8 mouse cellular contexts compared by ENCODE assay signal in the genomic region with DNA sequence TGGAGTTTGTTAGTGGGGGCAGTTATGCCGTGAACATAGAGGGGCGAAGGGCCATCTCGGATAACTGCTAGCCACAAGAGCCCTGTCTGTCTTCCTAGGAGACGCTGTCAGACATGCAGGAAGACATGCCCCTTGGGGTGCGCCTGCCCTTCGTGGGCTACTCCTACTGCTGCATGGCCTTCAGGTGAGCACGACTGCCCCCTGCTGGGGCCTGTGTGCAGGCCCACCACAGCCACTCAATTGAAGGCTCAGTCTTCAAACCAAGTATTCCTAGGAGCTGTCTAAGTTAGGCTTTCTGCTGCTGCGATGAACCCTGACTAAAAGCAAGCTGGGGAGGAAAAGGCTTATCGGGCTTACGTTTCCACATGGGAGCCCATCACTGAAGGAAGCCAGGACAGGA. TPM values are rescaled to one million over a fixed set of nuclear protein-coding genes. Genes with fewer than 3 reads are reported as not detected.
DNase-seq lines count a peak whose midpoint lies in the region; ATAC-seq and TF ChIP-seq lines count a peak whose summit lies in the region.

No protein-coding gene starts in this region.

- H3K4me1 ChIP-seq in forebrain, postnatal 0 days (ENCODE audit: insufficient read depth) = peaks cover 8% of the 10 kb centered on the region; the same call in 1 of the 2 replicates
- peaks cover 17% of the 10 kb centered on the region for H3K4me1 ChIP-seq in forebrain, embryonic 15.5 days
- H3K4me1 ChIP-seq in thymus, adult 2 months (replicated peaks; ENCODE audit: control insufficient read depth, insufficient read depth, low read length) = peaks cover 12% of the 10 kb centered on the region

- TF ChIP-seq CTCF in forebrain, postnatal 0 days (IDR thresholded peaks at IDR 0.05; ENCODE audit: low read depth) = peak; percentile 75
- peak; percentile 93 for TF ChIP-seq CTCF in thymus, adult 2 months (IDR thresholded peaks at IDR 0.05; ENCODE audit: borderline replicate concordance, control insufficient read depth, extremely low read depth, insufficient read depth, low read length, poor library complexity)

- H3K4me2 ChIP-seq in forebrain, postnatal 0 days (ENCODE audit: low read depth) = no peak overlapping the region
- no peak overlapping the region for H3K4me2 ChIP-seq in forebrain, embryonic 15.5 days (replicated peaks)

- no peak for ATAC-seq in forebrain, postnatal 0 days
- no peak for ATAC-seq in forebrain, embryonic 15.5 days (replicated peaks)

- H3K27me3 ChIP-seq in forebrain, postnatal 0 days (ENCODE audit: insufficient read depth, low read length) = no peaks in the 10 kb centered on the region
- H3K27me3 ChIP-seq in forebrain, embryonic 15.5 days = no peaks in the 10 kb centered on the region
- peaks cover 7% of the 10 kb centered on the region; the same call in 1 of the 2 replicates for H3K27me3 ChIP-seq in thymus, adult 2 months (ENCODE audit: control insufficient read depth, insufficient read depth, low read length)

- TF ChIP-seq POLR2A in thymus, adult 2 months (IDR thresholded peaks at IDR 0.05; ENCODE audit: control insufficient read depth, extremely low read depth, insufficient read depth, low read length, poor library complexity) = no peak

- no peaks in the 10 kb centered on the region for H3K9me3 ChIP-seq in forebrain, postnatal 0 days (ENCODE audit: low read length)
- H3K9me3 ChIP-seq in forebrain, embryonic 15.5 days = no peaks in the 10 kb centered on the region

- peaks cover 44% of the 10 kb centered on the region for H3K36me3 ChIP-seq in forebrain, postnatal 0 days (ENCODE audit: insufficient read depth)
- H3K36me3 ChIP-seq in forebrain, embryonic 15.5 days = peaks cover 24% of the 10 kb centered on the region
- H3K36me3 ChIP-seq in thymus, adult 2 months (ENCODE audit: control insufficient read depth, insufficient read depth, low read length) = no peaks in the 10 kb centered on the region

- DNase-seq in forebrain, postnatal 0 days = peak; percentile 62
- DNase-seq in thymus, adult 2 months = peak; percentile 75
- no peak for DNase-seq in thymus, adult 18-20 months
- peak; percentile 75 for DNase-seq in embryo, embryonic 10.5 days (ENCODE audit: low spot score)
- DNase-seq in kidney, postnatal 36 days = peak; percentile 66 to 90
- peak; percentile 79 for DNase-seq in mesoderm, embryonic 11.5 days (ENCODE audit: low read depth, low spot score)
- DNase-seq in thymus, postnatal 10 days (ENCODE audit: low spot score in 2 of 2) = peak; percentile 38 to 80

- no peak overlapping the region for H3K27ac ChIP-seq in forebrain, postnatal 0 days (ENCODE audit: low read depth, low read length)
- no peak overlapping the region for H3K27ac ChIP-seq in forebrain, embryonic 15.5 days (replicated peaks)
- H3K27ac ChIP-seq in thymus, adult 2 months (ENCODE audit: control insufficient read depth, insufficient read depth, low read length) = no peak overlapping the region

- no peak overlapping the region for H3K9ac ChIP-seq in forebrain, postnatal 0 days
- no peak overlapping the region for H3K9ac ChIP-seq in forebrain, embryonic 15.5 days (replicated peaks)

- H3K4me3 ChIP-seq in forebrain, postnatal 0 days (ENCODE audit: low read depth, low read length) = no peak overlapping the region
- H3K4me3 ChIP-seq in forebrain, embryonic 15.5 days = no peak overlapping the region
- no peak overlapping the region for H3K4me3 ChIP-seq in thymus, adult 2 months (ENCODE audit: control insufficient read depth, insufficient read depth, low read length)

- WGBS in forebrain, postnatal 0 days = 41% methylated on average over 10 of the region's 10 CpGs
- 40% methylated on average over 10 of the region's 10 CpGs for WGBS in forebrain, embryonic 15.5 days
- WGBS in thymus, adult 2 months = 22% methylated on average over 10 of the region's 10 CpGs

RNA-seq across cellular contexts. Expression of a gene that starts 5.2 kb away (rescaled TPM):
- total RNA-seq in forebrain, postnatal 0 days (2014; rRNA removed) = 16.2 and 20.8 TPM in 2 replicates
- 2.2 and 3.0 TPM in 2 replicates for polyA plus RNA-seq in forebrain, postnatal 0 days (2015; fragmentation: Nextera tagmentation; extraction: Ambion mirVana)
- polyA plus RNA-seq in forebrain, embryonic 15.5 days (2015; fragmentation: Nextera tagmentation; extraction: Ambion mirVana) = 8.8 and 11.2 TPM in 2 replicates
- 108 and 154 TPM in 2 replicates for polyA plus RNA-seq in thymus, adult 2 months (2012; rRNA removed)

RNA-seq across cellular contexts. Expression of a gene that starts 5.6 kb away (rescaled TPM):
- 3.0 and 4.1 TPM in 2 replicates for total RNA-seq in forebrain, postnatal 0 days (2014; rRNA removed)
- 0.97 and 1.0 TPM in 2 replicates for polyA plus RNA-seq in forebrain, postnatal 0 days (2015; fragmentation: Nextera tagmentation; extraction: Ambion mirVana)
- polyA plus RNA-seq in forebrain, embryonic 15.5 days (2015; fragmentation: Nextera tagmentation; extraction: Ambion mirVana) = 2.3 and 2.4 TPM in 2 replicates
- polyA plus RNA-seq in thymus, adult 2 months (2012; rRNA removed) = 14.8 and 20.0 TPM in 2 replicates

RNA-seq across cellular contexts. Expression of a gene that starts 12.8 kb away (rescaled TPM):
- total RNA-seq in forebrain, postnatal 0 days (2014; rRNA removed) = 96.5 and 122 TPM in 2 replicates
- polyA plus RNA-seq in forebrain, postnatal 0 days (2015; fragmentation: Nextera tagmentation; extraction: Ambion mirVana) = 43.6 and 43.8 TPM in 2 replicates
- polyA plus RNA-seq in forebrain, embryonic 15.5 days (2015; fragmentation: Nextera tagmentation; extraction: Ambion mirVana) = 32.0 and 35.1 TPM in 2 replicates
- polyA plus RNA-seq in thymus, adult 2 months (2012; rRNA removed) = 50.7 and 55.6 TPM in 2 replicates

RNA-seq across cellular contexts. Expression of a gene that starts 29.4 kb away (rescaled TPM):
- total RNA-seq in forebrain, postnatal 0 days (2014; rRNA removed) = 5.3 and 8.9 TPM in 2 replicates
- 8.3 and 10.6 TPM in 2 replicates for polyA plus RNA-seq in forebrain, postnatal 0 days (2015; fragmentation: Nextera tagmentation; extraction: Ambion mirVana)
- 3.6 and 3.8 TPM in 2 replicates for polyA plus RNA-seq in forebrain, embryonic 15.5 days (2015; fragmentation: Nextera tagmentation; extraction: Ambion mirVana)
- 0.24 and 0.31 TPM in 2 replicates for polyA plus RNA-seq in thymus, adult 2 months (2012; rRNA removed)

RNA-seq across cellular contexts. Expression of a gene that starts 30.8 kb away (rescaled TPM):
- 19.8 and 22.8 TPM in 2 replicates for total RNA-seq in forebrain, postnatal 0 days (2014; rRNA removed)
- polyA plus RNA-seq in forebrain, postnatal 0 days (2015; fragmentation: Nextera tagmentation; extraction: Ambion mirVana) = 8.4 and 11.9 TPM in 2 replicates
- polyA plus RNA-seq in forebrain, embryonic 15.5 days (2015; fragmentation: Nextera tagmentation; extraction: Ambion mirVana) = 23.4 and 25.4 TPM in 2 replicates
- 29.2 and 30.1 TPM in 2 replicates for polyA plus RNA-seq in thymus, adult 2 months (2012; rRNA removed)

Comparison
In these comparisons a context has a peak if more than half of its experiments do, and no peak if none do; other contexts are left out.
1. DNase-seq: peak in forebrain, postnatal 0 days (single experiment), thymus, adult 2 months (single experiment), embryo, embryonic 10.5 days (single experiment), kidney, postnatal 36 days (2 of 2), mesoderm, embryonic 11.5 days (single experiment) and thymus, postnatal 10 days (2 of 2); none in thymus, adult 18-20 months (0 of 2).